Mouse (Mus musculus): ENCODE measurements around the gene Minpp1.
"Not testable (repeated sequence)": the region's sequence is repeated elsewhere in the genome, so short reads cannot be mapped to it uniquely, and the experiment has no call there.

Gene Minpp1

DNA sequence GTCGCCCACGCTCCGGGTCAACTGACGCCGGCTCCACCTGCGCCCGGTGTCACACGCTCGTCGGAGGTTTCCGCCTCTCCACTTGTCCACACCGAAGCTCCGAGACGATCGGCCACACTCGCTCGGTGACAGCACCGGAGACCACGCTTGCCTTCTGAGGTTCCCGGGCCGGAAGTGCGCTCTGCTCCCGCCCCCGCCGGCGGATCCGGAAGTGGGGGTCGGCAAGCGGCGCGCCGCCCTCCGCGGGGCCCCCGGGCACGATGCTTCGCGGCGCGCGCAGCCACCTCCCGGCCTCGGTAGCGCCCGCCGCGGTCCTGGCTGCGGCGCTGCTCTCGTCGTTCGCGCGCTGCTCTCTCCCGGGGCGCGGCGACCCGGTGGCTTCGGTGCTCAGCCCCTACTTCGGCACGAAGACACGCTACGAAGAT, at the start of gene Minpp1:
TSS of gene Minpp1 (plus strand) at position 89 of the 425 bp plus-strand sequence.
- in situ Hi-C loops (cut with MboI, MseI), result loop anchor here (5.0 kb wide), 1 partner anchor 98 kb away; the partner anchor contains the start of gene Sgms1

DNA sequence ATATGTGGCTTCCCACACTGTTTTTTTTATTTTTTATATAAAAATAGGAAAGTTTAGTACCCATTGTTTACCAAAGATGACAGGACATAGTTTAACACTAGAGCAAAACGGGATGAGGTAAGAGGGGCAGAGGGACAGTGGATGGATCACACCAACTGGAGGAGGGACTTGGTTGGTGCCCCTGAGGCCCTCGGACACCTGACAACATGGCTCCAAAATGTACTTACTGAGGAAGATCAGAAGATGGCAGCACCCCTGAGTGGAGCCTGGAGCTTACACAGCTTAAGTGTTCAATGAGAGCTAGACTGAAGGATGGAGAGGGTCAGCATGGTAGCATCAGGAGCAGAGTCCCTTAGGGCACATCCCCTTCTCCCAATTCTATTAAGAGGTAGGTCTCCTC, 46.2 kb upstream of the Minpp1 start:
- in situ Hi-C loops (cut with MboI, MseI), result no loop called here

DNA sequence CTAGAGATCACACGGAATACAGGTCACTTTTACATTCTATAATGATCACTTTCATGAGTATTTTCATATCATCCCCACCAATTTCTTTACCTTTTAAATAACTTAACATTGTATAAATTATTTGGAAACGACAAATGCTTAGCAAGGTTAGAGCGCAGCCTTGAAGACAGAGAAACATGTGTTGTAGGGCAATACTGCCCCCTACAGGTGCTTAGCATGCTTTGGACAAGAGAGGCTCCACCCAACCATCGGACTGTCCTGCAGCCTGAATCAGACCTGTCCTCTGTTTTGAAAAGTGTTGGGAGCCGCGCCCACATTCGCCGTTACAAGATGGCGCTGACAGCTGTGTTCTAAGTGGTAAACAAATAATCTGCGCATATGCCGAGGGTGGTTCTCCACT, 44.0 kb upstream of the Minpp1 start:
- in situ Hi-C loops (cut with MboI, MseI), result no loop called here

DNA sequence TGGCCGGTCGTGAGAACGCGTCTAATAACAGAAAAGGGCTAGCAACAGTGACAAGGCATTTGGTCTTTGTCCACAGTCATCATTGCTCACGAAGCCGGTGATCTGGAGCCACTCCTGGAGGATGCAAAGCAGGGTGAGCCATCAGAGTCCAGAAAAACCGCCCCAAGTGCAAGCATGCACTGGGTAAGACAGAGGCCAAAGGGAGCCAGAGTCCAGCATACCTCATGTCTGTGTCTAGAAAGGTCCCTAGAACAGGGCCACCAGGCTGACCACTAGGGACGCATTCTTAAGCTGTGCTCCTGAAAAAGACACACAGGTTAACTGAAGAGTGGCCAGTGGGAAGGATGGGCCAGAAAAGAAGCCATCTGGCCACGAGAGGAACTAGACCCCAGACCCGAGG, 36.6 kb upstream of the Minpp1 start:
- in situ Hi-C loops (cut with MboI, MseI), result no loop called here

DNA sequence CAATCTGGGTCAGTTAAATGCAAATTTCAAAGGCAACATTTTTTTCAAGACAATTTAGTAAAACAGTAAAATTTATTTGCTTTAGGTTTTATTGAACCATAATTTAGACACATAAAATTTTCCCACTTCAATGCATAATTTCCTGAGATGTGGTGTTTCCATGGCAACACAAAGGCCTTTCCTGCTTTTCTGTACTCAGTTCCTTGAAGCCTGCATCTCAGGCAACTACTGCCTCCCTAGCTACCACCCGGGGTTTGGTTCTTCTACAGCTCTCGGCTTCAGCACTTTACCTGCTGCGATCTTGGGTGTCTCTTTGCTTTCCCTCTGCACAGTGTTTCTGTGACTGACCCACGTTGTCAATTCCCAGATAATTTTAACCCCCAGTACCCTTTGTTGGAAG, 33.3 kb upstream of the Minpp1 start:
- in situ Hi-C loops (cut with MboI, MseI), result no loop called here

DNA sequence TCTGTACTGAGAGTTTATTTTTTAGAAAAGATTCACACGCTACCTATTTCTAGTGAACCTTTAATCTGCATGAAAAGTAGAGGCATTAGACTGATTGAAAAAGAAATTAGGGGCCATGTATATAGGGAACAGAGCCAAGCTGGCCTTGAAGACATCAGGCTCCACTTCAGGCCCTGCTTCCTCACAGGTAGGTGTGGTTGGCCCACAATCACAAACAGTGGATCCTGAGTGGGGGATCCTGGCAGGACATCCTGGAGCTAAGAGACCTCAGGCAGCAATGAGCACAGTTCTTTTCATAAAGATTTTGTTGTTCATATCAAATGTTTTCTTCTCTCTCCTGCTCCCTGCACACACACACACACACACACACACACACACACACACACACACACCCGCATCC, 28.8 kb upstream of the Minpp1 start:
- in situ Hi-C loops (cut with MboI, MseI), result no loop called here

DNA sequence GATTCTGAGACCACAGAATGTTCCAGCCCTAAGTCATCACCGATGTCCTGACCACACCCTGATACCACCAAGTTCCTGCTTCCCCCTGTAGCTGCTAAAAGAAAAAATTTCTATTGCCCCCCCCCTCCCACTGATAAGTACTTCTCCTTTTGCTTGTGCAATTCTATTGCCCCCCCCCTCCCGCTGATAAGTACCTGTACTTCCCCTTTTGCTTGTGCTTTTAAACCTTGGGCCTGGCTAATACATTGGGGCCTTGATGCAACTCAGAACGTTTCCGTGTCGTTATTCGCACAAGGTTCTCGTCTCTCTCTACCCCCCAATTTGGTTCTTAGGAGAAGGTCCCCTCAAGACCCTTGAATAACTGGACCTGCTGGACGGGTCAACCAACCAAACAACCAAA, 27.9 kb upstream of the Minpp1 start:
- in situ Hi-C loops (cut with MboI, MseI), result not testable (repeated sequence)

DNA sequence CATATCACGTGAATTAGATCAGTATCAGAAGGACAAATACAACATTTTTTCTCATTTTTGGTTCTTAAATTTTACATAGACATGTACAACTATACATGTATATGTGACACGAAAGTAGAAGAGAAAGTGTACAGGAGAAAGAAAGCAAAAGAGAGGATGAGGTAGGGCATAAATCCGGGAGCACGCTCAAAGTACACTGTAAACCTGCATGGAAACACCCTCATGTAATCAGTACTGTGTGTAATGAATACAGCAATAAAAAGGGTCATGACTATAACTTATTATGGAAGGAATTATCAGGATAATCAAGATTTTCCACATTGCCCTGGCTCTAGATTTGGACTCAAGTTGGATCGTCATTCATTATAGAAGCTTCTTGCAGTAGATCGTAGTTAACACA, 22.5 kb upstream of the Minpp1 start:
- in situ Hi-C loops (cut with MboI, MseI), result no loop called here

DNA sequence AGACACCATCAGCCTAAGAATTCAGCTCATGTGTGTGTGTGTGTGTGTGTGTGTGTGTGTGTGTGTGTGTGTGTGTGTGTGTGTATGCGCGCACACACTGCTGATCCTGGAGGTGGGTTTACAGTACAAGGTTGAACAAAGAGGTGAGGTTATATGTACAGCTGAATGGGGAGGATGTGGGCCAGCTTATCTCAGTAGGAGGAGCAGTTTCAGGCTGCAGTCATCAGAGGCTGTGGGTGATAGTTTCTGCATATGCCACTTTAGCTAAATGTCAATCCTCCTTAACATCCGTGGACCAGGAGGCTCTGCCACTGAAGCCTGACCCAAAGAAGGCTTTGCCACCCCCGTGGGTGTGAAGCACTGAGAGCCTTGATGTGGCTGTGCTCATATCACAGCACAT, 20.3 kb upstream of the Minpp1 start:
- in situ Hi-C loops (cut with MboI, MseI), result no loop called here

DNA sequence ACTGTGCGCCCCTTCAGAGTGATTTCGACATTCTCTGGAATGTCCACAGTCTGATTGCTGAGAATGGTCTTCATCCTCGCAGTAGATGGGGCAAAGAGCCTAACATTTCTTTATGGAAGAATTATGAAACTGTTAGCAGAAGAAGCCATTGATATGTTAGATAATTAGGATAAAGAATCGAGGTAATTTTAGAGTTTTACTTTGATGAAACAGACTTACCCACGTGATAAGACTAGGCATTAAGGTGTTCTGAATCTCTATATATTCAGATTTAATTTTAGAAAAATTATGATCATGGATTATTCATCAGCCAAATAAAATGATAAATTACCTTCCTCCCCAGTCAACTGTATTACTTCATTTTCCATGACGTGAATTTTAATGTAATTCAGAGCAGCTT, 19.1 kb upstream of the Minpp1 start, which contains the start of gene Rpl9-ps6:
TSS of gene Rpl9-ps6 (minus strand) at position 101 of the 400 bp plus-strand sequence.
- in situ Hi-C loops (cut with MboI, MseI), result no loop called here

DNA sequence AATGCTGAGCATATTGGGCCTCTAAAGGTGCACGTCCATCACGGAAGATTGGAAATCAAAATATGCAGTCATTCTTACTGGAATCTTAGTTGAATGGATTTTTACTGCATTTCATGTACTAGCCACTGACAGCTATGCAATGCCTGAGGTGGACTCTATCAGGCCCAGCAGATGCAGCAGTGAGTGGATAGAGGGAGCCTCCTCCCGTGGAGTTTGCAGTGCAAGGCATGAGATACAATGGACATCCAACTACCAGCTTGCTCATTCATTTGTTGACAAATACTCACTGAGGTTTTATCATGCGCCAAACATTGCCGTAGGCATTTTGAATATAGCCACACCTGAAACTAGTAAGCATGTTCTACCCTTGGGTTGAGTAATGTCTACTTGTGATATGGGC, 18.2 kb upstream of the Minpp1 start:
- in situ Hi-C loops (cut with MboI, MseI), result no loop called here

DNA sequence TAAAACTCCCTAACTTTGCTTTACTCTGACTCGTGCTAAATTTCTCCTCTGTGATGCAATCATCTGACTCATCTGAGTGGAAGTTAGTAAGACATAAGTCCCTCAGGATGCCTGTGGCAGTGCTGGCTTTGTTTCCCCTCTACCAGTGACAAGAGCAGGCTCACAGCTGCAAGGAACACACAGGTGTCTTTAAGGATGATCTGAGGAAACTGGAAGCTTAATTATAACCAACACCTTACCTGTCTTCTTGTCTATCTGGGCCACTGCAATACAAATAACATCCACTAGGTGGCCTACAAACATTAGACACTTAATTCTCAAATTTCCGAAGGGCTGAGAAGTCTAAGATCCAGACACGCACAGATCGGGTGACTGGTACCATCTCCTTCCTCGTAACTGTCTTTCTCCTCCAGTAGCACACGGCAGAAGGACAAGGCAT, 15.5 kb upstream of the Minpp1 start:
- in situ Hi-C loops (cut with MboI, MseI), result no loop called here

DNA sequence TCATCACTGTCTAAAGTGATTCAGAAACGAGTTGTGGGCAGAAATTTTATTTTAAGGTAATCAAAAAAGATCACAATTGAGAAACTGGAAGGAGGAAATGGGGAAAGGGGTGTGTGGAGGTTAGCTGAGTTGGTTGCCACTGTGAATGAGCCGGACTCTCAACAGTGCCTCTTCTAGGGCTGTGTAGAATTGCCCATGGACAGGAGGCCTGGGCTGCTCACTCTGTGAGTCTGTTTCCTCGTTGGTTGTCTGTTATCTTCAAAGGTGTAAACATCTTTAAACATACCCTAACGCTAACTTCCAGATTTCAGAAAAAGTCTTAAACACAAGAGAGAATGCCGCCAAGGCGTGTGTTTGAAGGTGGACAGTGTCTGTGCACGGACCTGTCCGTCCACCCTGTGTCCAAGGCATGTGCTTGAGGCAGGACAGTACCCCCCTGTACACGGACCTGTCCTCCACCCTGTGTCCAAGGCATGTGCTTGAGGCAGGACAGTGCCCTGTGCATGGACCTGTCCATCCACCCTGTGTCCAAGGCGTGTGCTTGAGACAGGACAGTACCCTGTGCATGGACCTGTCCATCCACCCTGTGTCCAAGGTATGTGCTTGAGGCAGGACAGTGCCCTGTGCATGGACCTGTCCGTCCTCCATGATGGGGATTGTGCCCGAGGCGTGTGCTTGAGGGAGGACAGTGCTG, 14.9 kb upstream of the Minpp1 start:
- in situ Hi-C loops (cut with MboI, MseI), result no loop called here

DNA sequence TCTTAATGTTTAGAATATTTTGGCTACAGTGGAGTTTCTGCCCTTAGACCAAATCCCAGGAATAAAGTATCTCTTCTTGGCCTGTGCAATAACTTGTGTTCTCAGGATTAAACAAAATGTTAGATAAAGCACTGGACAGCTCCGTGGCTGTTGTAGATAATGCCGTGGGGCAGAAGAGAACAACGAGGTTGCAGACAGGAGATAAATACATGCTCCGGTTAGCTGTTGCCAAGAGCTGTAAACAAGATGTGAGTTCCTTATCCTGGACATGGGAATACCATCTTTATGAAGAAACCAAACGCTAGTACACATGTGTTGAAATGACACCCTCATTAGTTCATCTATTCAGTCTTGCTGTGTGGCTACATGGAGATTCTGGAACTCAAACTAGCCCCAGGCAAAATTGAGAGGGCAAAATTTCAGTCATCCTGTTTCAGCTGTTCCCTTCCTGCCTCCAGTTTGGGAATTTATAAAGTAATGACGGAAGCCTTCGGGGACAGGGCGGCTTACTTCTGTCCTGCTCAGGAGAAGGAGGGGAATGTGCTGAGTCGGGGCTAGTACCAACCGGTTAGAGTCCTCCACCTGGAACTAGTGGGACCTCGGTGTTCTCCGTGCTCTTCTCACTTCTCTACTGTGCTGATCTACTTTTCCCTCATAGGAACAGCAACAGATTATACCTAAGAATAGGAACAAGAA, 9.4 kb upstream of the Minpp1 start:
- in situ Hi-C loops (cut with MboI, MseI), result no loop called here

DNA sequence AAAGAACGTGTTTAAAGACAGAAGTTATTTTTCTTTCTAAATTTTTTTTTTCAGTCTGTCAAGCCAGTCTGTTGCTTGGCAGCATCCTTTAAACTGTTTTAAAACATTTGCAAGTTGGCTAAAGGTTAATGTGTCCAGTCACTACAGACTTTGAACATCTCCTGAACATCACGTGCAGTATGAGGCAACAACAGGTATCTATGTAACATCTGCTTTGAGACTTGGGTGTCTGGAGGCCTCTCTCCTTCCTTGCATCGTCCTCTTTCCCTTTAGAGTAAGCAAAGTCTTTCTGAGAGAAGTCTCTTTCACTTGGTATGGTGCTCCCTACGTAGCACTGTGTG, 8.9 kb upstream of the Minpp1 start:
- in situ Hi-C loops (cut with MboI, MseI), result no loop called here

DNA sequence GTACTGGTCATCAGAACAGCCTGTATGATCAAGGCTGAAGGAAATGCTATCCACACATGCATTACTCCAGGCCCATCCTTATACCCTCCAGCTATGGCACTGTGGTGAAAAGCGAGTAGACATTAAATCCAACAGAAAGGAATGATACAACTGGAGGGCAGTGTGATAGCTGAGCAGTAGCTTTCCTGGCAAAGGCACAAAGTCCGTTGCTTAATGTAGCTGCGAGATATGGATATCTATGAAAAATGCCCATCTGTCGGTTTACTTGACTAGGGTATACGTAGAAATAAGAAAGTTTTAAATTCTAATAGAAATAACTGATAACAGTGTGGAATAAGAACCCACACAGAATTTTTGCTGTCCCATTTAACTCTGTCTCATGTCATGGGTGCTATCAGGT, 5.3 kb upstream of the Minpp1 start:
- in situ Hi-C loops (cut with MboI, MseI), result no loop called here

DNA sequence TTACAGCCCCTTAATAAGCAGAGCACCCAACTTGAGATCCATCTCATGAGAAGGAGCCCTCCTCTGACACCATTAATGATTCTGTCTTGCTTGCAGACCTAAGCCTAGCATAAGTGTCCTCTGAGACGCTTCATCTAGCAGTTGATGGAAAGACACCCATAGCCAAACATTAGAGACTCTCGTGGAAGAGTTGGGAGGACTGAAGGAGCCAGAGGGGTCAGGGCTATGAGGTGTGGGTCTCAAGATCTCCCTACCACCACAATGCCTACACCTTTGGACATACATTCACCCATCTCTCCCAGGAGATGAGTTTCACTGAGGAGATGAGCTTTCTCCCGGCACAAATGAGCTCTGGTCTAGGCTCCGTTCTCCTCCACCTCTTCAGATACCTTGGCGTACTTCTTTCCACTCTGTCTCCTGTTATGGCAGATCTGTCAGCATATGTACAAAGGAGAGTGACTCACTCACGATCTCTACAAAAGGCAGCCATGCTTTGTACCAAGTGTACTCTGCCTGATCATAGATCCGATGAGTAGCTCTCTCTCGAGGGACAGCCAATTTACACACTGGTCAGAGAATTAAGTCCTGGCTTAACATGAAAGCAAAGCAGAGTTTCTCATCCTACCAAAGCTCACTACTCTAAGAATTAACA, 4.7 kb upstream of the Minpp1 start:
- in situ Hi-C loops (cut with MboI, MseI), result no loop called here

DNA sequence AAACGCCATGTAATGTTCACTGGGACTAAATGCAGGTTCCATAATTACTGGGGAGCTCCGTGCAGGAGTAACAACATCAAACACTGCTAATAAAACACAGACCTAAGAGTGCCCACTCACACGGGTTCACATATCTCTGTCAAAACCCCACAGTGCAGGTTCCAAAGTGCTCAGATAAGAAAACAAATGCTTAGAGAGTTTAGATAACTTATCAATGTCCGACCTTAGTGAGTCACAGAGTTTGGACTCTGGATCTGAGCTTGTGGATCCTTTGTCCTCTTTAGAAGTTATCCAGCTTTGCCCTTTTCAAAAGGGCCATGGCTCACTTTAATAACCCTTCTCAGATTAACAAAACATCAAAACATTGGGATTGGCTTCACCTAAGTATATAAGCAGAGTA, 4.1 kb upstream of the Minpp1 start:
- in situ Hi-C loops (cut with MboI, MseI), result no loop called here

DNA sequence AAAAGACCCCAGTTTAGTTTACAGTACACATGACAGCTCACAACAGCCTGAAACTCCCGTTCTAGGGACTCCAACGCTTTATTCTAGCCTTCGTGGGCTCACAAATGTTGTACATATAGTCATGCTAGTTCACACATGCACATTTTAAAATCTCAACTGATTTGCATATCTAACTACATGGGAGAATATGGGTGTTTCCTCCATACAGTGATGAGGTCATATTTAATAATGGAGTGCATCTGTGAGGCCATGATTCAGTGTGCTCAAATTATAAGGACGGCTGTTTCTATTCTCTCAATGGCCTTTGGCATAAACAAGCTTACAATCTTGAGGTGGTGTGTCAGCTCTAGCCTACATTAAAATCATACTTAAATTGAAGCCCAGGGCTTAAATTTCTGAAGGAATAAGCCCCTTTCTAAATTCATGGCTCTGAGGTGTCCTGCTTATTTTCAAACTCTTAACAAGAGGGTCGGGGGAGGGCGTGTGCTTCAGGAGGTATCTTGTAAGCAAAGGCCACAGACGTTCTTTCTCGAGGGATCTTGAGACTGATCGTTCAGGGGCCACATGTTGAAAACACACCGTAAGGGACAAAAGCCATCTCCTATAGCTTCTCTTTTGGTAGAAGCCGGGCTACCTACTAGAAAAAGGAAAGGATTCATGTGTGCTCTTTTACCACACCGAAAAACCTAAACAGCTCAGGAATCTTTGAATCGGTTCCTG, 468 bp upstream of the Minpp1 start:
- in situ Hi-C loops (cut with MboI, MseI), result loop anchor here (5.0 kb wide), 1 partner anchor 98 kb away; the partner anchor contains the start of gene Sgms1

DNA sequence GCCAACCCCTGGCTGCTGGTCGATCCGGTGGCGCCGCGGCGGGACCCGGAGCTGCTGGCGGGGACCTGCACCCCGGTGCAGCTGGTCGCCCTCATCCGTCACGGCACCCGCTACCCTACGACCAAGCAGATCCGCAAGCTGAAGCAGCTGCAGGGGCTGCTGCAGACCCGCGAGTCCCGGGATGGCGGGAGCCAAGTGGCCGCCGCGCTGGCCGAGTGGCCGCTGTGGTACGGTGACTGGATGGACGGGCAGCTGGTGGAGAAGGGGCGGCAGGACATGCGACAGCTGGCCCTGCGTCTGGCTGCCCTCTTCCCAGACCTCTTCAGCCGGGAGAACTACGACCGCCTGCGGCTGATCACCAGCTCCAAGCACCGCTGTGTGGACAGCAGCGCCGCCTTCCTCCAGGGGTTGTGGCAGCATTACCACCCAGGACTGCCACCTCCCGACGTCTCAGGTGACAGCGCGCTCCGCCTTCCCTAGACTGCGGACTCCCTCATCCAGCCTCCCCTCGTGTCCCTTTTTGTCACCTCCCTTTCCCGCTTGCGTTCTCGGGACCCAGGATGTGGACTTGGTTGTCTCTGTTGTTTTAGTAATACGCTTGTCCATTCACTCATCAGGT, 646 bp downstream of the Minpp1 start:
- in situ Hi-C loops (cut with MboI, MseI), result loop anchor here (5.0 kb wide), 1 partner anchor 99 kb away; the partner anchor contains the start of gene Sgms1

DNA sequence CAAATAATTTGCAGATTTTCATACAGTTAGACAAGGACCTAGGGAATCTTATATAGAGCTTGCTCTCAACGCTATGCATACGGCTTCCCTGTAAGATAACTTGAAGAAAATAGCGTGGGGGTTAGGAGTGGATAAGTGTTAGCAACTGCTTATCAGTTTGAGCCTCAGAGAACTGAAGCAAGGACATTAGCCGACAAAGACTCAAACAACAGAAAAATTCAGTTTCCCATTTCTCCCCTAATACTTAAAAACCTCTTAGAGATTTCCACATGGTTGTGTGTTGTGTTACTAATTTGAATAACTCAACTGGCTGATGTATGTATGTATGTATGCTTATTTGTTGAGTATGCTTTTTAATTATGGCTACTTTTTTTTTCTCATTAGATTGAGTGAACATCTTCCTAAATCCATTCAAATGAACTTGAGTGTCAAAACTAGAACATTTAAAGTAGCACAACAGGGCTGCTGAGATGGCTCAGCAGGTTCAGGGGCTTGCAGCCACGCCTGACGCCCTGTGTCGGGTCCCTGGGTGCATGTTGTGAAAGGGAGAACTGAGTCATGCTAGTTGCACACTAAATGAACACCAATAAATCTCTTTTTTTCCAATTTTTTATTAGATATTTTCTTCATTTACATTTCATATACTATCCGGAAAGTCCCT, 2.2 kb downstream of the Minpp1 start:
- in situ Hi-C loops (cut with MboI, MseI), result loop anchor here (5.0 kb wide), 1 partner anchor 100 kb away; the partner anchor contains the start of gene Sgms1
